Mouse (Mus musculus) lung, postnatal 0 days (tissue): ENCODE data around the gene Ccr7.

Experiments used
- CTCF ChIP-seq: IDR thresholded peaks from 2 replicates; pipeline ENCODE4 v1.5.1; 2016; ENCODE audit warnings: antibody characterized with exemption, mild to moderate bottlenecking
- EP300 ChIP-seq: IDR thresholded peaks from 2 replicates; pipeline ENCODE4 v1.6.1; 2016; ENCODE audit warnings: antibody characterized with exemption, mild to moderate bottlenecking, control low read depth

- no peak for TF ChIP-seq CTCF
- TF ChIP-seq EP300 = no peak
Measured at GRCm38 (mm10) chr11:99142493-99143095, 12.3 kb downstream of the Ccr7 start.
